Comparison of ENCODE assay signal across 46 mouse cellular contexts in the genomic region with DNA sequence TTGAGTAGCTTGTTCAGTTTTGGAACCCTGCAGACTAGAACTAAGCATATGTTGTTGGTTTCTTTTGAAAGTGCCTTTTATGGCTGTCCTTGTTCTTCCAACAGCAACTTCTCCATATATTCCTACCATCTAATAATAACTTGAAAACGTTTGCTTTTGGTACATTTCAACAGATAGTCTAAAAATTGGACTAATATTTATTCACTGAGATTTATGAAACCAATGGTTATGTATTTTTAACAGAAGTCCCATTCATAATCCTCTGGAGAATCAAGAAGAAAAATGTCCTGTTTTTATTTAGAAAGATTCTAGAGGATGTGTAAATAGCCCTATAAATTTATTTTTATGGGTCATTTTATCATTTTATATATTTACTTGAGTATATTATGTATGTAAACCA. TPM values are rescaled to one million over a fixed set of nuclear protein-coding genes. Genes with fewer than 3 reads are reported as not detected.
"Had no signal": no experiment of that assay in that cellular context is flagged by ENCODE, and none has a peak within 500 bp of the region (broad histone marks: within the 10 kb centered on the region; RNA-seq: fewer than 3 reads in every experiment).

TSS of gene Rergl (minus strand) at position 101 of the 400 bp plus-strand sequence.

- H3K9ac ChIP-seq: heart, embryonic 12.5 days; heart, embryonic 15.5 days; hindbrain, embryonic 12.5 days; hindbrain, embryonic 13.5 days; hindbrain, embryonic 14.5 days; hindbrain, embryonic 15.5 days; intestine, embryonic 15.5 days; kidney, embryonic 15.5 days had no signal

- H3K27ac ChIP-seq: heart, embryonic 10.5 days; hindbrain, embryonic 10.5 days; hindbrain, embryonic 12.5 days; hindbrain, embryonic 13.5 days; hindbrain, embryonic 14.5 days; hindbrain, embryonic 15.5 days; hindbrain, postnatal 0 days; intestine, embryonic 15.5 days; kidney, embryonic 15.5 days; layer of hippocampus, adult 2 months; left cerebral cortex, adult 2 months had no signal

- H3K4me3 ChIP-seq: heart, embryonic 10.5 days; heart, embryonic 12.5 days; heart, embryonic 15.5 days; hindbrain, embryonic 10.5 days; hindbrain, embryonic 12.5 days; hindbrain, embryonic 13.5 days; hindbrain, embryonic 15.5 days; intestine, embryonic 15.5 days; kidney, embryonic 15.5 days; layer of hippocampus, adult 2 months; left cerebral cortex, adult 2 months had no signal

- H3K27me3 ChIP-seq: heart, embryonic 12.5 days; heart, embryonic 15.5 days; hindbrain, embryonic 12.5 days; hindbrain, embryonic 13.5 days; hindbrain, embryonic 15.5 days; intestine, embryonic 15.5 days; kidney, embryonic 15.5 days had no signal

- H3K9me3 ChIP-seq: heart, embryonic 10.5 days; heart, embryonic 12.5 days; heart, embryonic 15.5 days; hindbrain, embryonic 10.5 days; hindbrain, embryonic 12.5 days; hindbrain, embryonic 13.5 days; hindbrain, embryonic 15.5 days; intestine, embryonic 15.5 days; kidney, embryonic 15.5 days had no signal

- H3K4me1 ChIP-seq: heart, embryonic 10.5 days; heart, embryonic 12.5 days; heart, embryonic 15.5 days; hindbrain, embryonic 10.5 days; hindbrain, embryonic 12.5 days; hindbrain, embryonic 13.5 days; hindbrain, embryonic 15.5 days; intestine, embryonic 15.5 days; kidney, embryonic 15.5 days had no signal

- ATAC-seq: hindbrain, embryonic 16.5 days; hindbrain, postnatal 0 days; inflammation-experienced regulatory T-cells, adult 6 months; intestine, embryonic 15.5 days; intestine, embryonic 16.5 days; intestine, postnatal 0 days had no signal

- H3K36me3 ChIP-seq: heart, embryonic 10.5 days; heart, embryonic 12.5 days; heart, embryonic 15.5 days; hindbrain, embryonic 10.5 days; hindbrain, embryonic 12.5 days; hindbrain, embryonic 13.5 days; hindbrain, embryonic 15.5 days; intestine, embryonic 15.5 days; kidney, embryonic 15.5 days had no signal

- DNase-seq: heart, postnatal 14 days; heart, postnatal 36 days; heart, postnatal 4 days; kidney, adult 11 months; kidney, adult 18-20 months; kidney, adult 2 months; kidney, adult 9 months; kidney, postnatal 10 days; kidney, postnatal 14 days; kidney, postnatal 25 days; kidney, postnatal 36 days; kidney, postnatal 4 days; layer of hippocampus, adult 9-11 months; layer of hippocampus, postnatal 36 days had no signal

- H3K4me2 ChIP-seq: heart, embryonic 11.5 days; heart, embryonic 12.5 days; heart, embryonic 15.5 days; hindbrain, embryonic 12.5 days; hindbrain, embryonic 13.5 days; hindbrain, embryonic 14.5 days; hindbrain, embryonic 15.5 days; intestine, embryonic 15.5 days; kidney, embryonic 15.5 days had no signal

RNA-seq across cellular contexts. Expression of gene Rergl, which starts in this region (rescaled TPM):
- total RNA-seq: heart, adult 8-10 months; heart, postnatal 4 days; hematopoietic stem cell, adult 5-6 weeks; hindbrain, postnatal 0 days; layer of hippocampus, adult 18-20 months; layer of hippocampus, adult 2 months; layer of hippocampus, adult 8-10 months; layer of hippocampus, postnatal 10 days; layer of hippocampus, postnatal 14 days; layer of hippocampus, postnatal 25 days; layer of hippocampus, postnatal 36 days; left cerebral cortex, adult 18-20 months; left cerebral cortex, adult 2 months; left cerebral cortex, adult 8-10 months had no signal
- polyA plus RNA-seq: heart, embryonic 10.5 days; heart, embryonic 11.5 days; heart, embryonic 12.5 days; heart, embryonic 14.5 days; heart, embryonic 15.5 days; heart, embryonic 16.5 days; heart, postnatal 0 days; hindbrain, embryonic 10.5 days; hindbrain, embryonic 11.5 days; hindbrain, embryonic 12.5 days; hindbrain, embryonic 13.5 days; hindbrain, embryonic 14.5 days; hindbrain, embryonic 15.5 days; hindbrain, embryonic 16.5 days; hindbrain, postnatal 0 days; inflammation-experienced regulatory T-cells, adult 6 months; large intestine, adult 2 months had no signal
